Mouse (Mus musculus): Measurements from ENCODE around the gene Pafah1b3.

GRCm38 (mm10) chr7:25323219-25323618 is 25.4 kb upstream of the Pafah1b3 start:
- no peak for TF ChIP-seq CTCF (IDR thresholded peaks at IDR 0.05; ENCODE audit: low read depth, low read length)
- no peak for TF ChIP-seq POLR2AphosphoS5 (IDR thresholded peaks at IDR 0.05; ENCODE audit: insufficient replicate concordance, low read depth, low read length)
- TF ChIP-seq GATA1 (IDR thresholded peaks at IDR 0.05; ENCODE audit: borderline replicate concordance, low read length): no peak
- no peak for TF ChIP-seq TAL1 (conservative IDR thresholded peaks at IDR 0.05; ENCODE audit: low read depth, low read length)

Data from G1E (cell line).